In the genomic region with DNA sequence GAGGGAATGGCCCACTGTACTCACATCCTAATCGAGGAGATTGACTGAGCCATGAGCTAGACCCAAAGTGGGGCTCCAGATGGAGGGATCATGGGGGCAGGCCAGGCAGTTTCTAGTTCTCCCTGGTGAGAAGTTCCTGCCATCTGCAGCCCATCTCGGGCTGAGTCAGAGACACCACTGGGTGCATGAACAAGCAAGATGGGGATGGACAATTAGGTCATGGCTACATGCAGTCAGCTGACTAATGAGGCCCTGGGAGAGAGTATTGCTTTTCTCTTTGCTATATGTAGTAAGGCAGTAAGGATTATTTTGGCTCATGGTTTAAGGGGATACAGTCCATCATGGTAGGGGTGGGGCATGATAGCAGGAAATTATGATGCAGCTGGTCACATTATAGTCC, we compare ENCODE assay signal across 14 mouse cellular contexts.
"Had no signal": no experiment of that assay in that cellular context is flagged by ENCODE, and none has a peak within 500 bp of the region (broad histone marks: within the 10 kb centered on the region; RNA-seq: fewer than 3 reads in every experiment).

No protein-coding gene starts in this region.

- H3K36me3 ChIP-seq: limb, embryonic 10.5 days; liver, embryonic 15.5 days; neural tube, embryonic 12.5 days; stomach, embryonic 15.5 days had no signal

- H3K9ac ChIP-seq: liver, embryonic 15.5 days; neural tube, embryonic 12.5 days; stomach, embryonic 15.5 days had no signal

- H3K9me3 ChIP-seq: limb, embryonic 10.5 days; liver, embryonic 15.5 days; neural tube, embryonic 12.5 days; stomach, embryonic 15.5 days had no signal

- H3K4me1 ChIP-seq: neural tube, embryonic 12.5 days; stomach, embryonic 15.5 days had no signal

- H3K4me2 ChIP-seq: liver, embryonic 11.5 days; liver, embryonic 15.5 days; neural tube, embryonic 12.5 days; stomach, embryonic 15.5 days had no signal

- DNase-seq: kidney, adult 8-10 months; kidney, postnatal 25 days; lung, adult 2 months; lung, postnatal 36 days; midbrain, embryonic 14.5 days; right cerebral cortex, postnatal 14 days; thymus, adult 2 months; thymus, postnatal 25 days had no signal

- H3K27me3 ChIP-seq: stomach, embryonic 15.5 days had no signal

- ATAC-seq: lung, postnatal 0 days had no signal

- H3K4me3 ChIP-seq: limb, embryonic 10.5 days; liver, embryonic 15.5 days; neural tube, embryonic 12.5 days; stomach, embryonic 15.5 days had no signal

- H3K27ac ChIP-seq: limb, embryonic 10.5 days; liver, embryonic 15.5 days; neural tube, embryonic 12.5 days; stomach, embryonic 15.5 days had no signal
